ENCODE assay signal across 9 mouse cellular contexts in the genomic region with DNA sequence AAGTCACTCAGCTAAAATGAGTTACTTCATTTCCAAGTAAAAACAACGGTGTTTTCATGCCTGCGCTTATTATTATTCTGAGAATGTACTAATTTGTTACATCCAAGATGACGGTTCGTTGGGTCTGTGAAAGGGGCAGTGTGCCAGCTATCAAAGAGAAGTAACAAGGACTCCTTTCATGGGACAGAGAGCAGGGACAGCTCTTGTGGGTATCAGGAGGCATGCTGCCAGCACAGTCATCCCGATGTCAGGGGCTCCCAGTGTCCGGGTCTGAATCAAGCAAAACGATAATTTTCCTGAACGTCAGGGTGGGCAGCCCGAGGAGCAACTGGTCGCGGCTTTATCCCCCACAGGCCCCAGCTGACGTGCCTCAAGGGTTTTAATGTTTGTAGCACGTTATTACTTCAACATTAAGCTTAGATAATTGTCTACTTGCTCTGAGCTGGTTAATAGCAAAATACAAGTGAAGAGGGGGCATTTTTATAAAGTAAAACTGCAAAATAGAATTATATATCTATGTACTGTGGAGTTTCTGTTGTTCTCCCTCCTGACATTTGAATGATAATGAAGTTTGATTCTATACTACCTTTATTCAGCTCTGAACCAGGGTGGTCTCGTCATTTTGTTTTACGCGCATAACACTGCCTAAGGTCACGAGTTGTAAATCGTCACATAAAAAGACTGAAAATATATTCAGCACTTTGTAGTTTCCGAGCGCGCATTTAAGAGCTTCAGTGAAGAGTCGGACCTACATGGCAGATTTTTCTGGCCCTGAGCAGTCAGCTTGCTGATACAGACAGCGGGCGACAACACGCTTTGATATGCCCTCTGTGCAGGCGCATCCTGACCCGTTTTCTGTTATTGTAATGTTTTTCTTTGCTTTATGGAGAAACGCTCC.
DNase-seq lines count a peak whose midpoint lies in the region; ATAC-seq and TF ChIP-seq lines count a peak whose summit lies in the region.
"Had no signal": no experiment of that assay in that cellular context is flagged by ENCODE, and none has a peak within 500 bp of the region (broad histone marks: within the 10 kb centered on the region; RNA-seq: fewer than 3 reads in every experiment).

No protein-coding gene starts in this region.

- no peaks in the 10 kb centered on the region for H3K36me3 ChIP-seq in lung, embryonic 15.5 days
- H3K36me3 ChIP-seq in lung, postnatal 0 days (ENCODE audit: insufficient read depth, low read length): no peaks in the 10 kb centered on the region
- no peaks in the 10 kb centered on the region for H3K36me3 ChIP-seq in forebrain, embryonic 14.5 days (ENCODE audit: control insufficient read depth, insufficient read depth, low read length)
- H3K36me3 ChIP-seq in myocyte (ENCODE audit: control insufficient read depth, insufficient read depth): no peaks in the 10 kb centered on the region

- no peak for TF ChIP-seq CTCF in lung, postnatal 0 days (IDR thresholded peaks at IDR 0.05)

- H3ac ChIP-seq in myocyte (ENCODE audit: control insufficient read depth, insufficient read length): no peak overlapping the region

- H3K79me2 ChIP-seq in myocyte (ENCODE audit: control insufficient read depth, insufficient read depth): no peaks in the 10 kb centered on the region

- DNase-seq in lung, postnatal 0 days (ENCODE audit: low spot score): no peak
- peak; percentile 94 for DNase-seq in forebrain, embryonic 14.5 days (ENCODE audit: low spot score)
- peak; percentile 38 to 51 for DNase-seq in layer of hippocampus, postnatal 25 days (ENCODE audit: extremely low spot score in 1 of 2, low spot score in 1 of 2)
- no peak for DNase-seq in gastrocnemius, adult 8-10 months (ENCODE audit: low spot score in 2 of 2)
- DNase-seq in urinary bladder, postnatal 4 days (ENCODE audit: low spot score in 2 of 2): no peak

- no peak for TF ChIP-seq EP300 in lung, postnatal 0 days (IDR thresholded peaks at IDR 0.05)

- no peak for ATAC-seq in lung, embryonic 15.5 days (ENCODE audit: borderline replicate concordance, extremely low read depth, low FRiP score, low TSS enrichment)
- no peak for ATAC-seq in lung, postnatal 0 days
- ATAC-seq in forebrain, embryonic 14.5 days: peak; percentile 77
- ATAC-seq in activated CD4-positive, CD25-positive, alpha-beta regulatory T cell, adult 4 months: no peak

- TF ChIP-seq POLR2A in myocyte (IDR thresholded peaks at IDR 0.05; ENCODE audit: insufficient read length, low read depth): no peak

- no peak overlapping the region for H3K27ac ChIP-seq in lung, embryonic 15.5 days
- H3K27ac ChIP-seq in lung, postnatal 0 days (ENCODE audit: low read length): no peak overlapping the region
- H3K27ac ChIP-seq in forebrain, embryonic 14.5 days (ENCODE audit: low read depth, low read length): peak overlapping the region; percentile 63
- H3K27ac ChIP-seq: kidney, postnatal 0 days had no signal

- H3K4me2 ChIP-seq in lung, embryonic 15.5 days: peak overlapping the region; percentile 22; the same call in 1 of the 2 replicates
- no peak overlapping the region for H3K4me2 ChIP-seq in lung, postnatal 0 days (replicated peaks; ENCODE audit: low read depth, low read length)
- peak overlapping the region; percentile 44 for H3K4me2 ChIP-seq in forebrain, embryonic 14.5 days (ENCODE audit: low read length)
- H3K4me2 ChIP-seq in myocyte (ENCODE audit: low read depth): peak overlapping the region; percentile 77

- 26% methylated on average over 28 of the region's 28 CpGs for whole genome bisulfite sequencing in lung, embryonic 15.5 days
- 33% methylated on average over 28 of the region's 28 CpGs for WGBS in lung, postnatal 0 days
- WGBS in forebrain, embryonic 14.5 days: 9% methylated on average over 28 of the region's 28 CpGs

- peaks cover 13% of the 10 kb centered on the region for H3K4me1 ChIP-seq in lung, embryonic 15.5 days
- no peaks in the 10 kb centered on the region; the same call in 1 of the 2 replicates for H3K4me1 ChIP-seq in lung, postnatal 0 days (ENCODE audit: insufficient read depth, low read depth, low read length)
- peaks cover 43% of the 10 kb centered on the region for H3K4me1 ChIP-seq in forebrain, embryonic 14.5 days (ENCODE audit: control insufficient read depth, insufficient read depth, low read length)

- no peak overlapping the region for H3K4me3 ChIP-seq in lung, embryonic 15.5 days
- no peak overlapping the region for H3K4me3 ChIP-seq in lung, postnatal 0 days (ENCODE audit: low read depth, low read length)
- 0 out of 2 replicates have a peak overlapping the region, but pooled peaks have one; percentile 4 for H3K4me3 ChIP-seq in forebrain, embryonic 14.5 days (ENCODE audit: low read depth, low read length)
- H3K4me3 ChIP-seq in myocyte: no peak overlapping the region

- no peaks in the 10 kb centered on the region for H3K9me3 ChIP-seq in lung, embryonic 15.5 days
- no peaks in the 10 kb centered on the region for H3K9me3 ChIP-seq in lung, postnatal 0 days (ENCODE audit: low read length)
- H3K9me3 ChIP-seq in forebrain, embryonic 14.5 days (replicated peaks; ENCODE audit: control insufficient read depth, low read length): no peaks in the 10 kb centered on the region; the same call in 1 of the 2 replicates

- no peaks in the 10 kb centered on the region for H3K27me3 ChIP-seq in lung, embryonic 15.5 days
- H3K27me3 ChIP-seq in lung, postnatal 0 days (replicated peaks; ENCODE audit: insufficient read depth, low read length): no peaks in the 10 kb centered on the region
- no peaks in the 10 kb centered on the region; the same call in 1 of the 2 replicates for H3K27me3 ChIP-seq in forebrain, embryonic 14.5 days (replicated peaks; ENCODE audit: control insufficient read depth, insufficient read depth, low read length)
- H3K27me3 ChIP-seq in myocyte (ENCODE audit: control insufficient read depth, insufficient read depth, insufficient read length): no peaks in the 10 kb centered on the region

- H3K9ac ChIP-seq in lung, embryonic 15.5 days: no peak overlapping the region
- H3K9ac ChIP-seq in lung, postnatal 0 days (replicated peaks; ENCODE audit: low read depth): no peak overlapping the region
- peak overlapping the region; percentile 47; the same call in 1 of the 2 replicates for H3K9ac ChIP-seq in forebrain, embryonic 14.5 days (ENCODE audit: low read length)

TF ChIP-seq in myocyte, 11 proteins besides CTCF, POLR2A, EP300 and RAD21:
- TF ChIP-seq POLR2AphosphoS2 (IDR thresholded peaks at IDR 0.05; ENCODE audit: insufficient read length, low read depth): no peak

Comparison
In these comparisons a context has a peak if more than half of its experiments do, and no peak if none do; other contexts are left out.
1. DNase-seq: peak in forebrain, embryonic 14.5 days (single experiment) and layer of hippocampus, postnatal 25 days (2 of 2); none in lung, postnatal 0 days (single experiment), gastrocnemius, adult 8-10 months (0 of 2) and urinary bladder, postnatal 4 days (0 of 2).